Mouse (Mus musculus) embryo, embryonic 10 days (tissue): ENCODE measurements around the gene Elovl2.
"Not testable (repeated sequence)": the region's sequence is repeated elsewhere in the genome, so short reads cannot be mapped to it uniquely, and the experiment has no call there.

Experiments
- DNase-seq: peaks from one replicate; pipeline ENCODE4 v3.0.0-alpha.2; 2015; ENCODE audit warnings: low spot score

Gene Elovl2

GRCm38 (mm10) chr13:41220304-41220834 is at the start of gene Elovl2:
Gene Elovl2, minus strand, starts transcription at chr13:41220405.
- DNase-seq: peak; percentile 87

GRCm38 (mm10) chr13:41267827-41268408 is 47.7 kb upstream of the Elovl2 start:
- peak; percentile 35 for DNase-seq

GRCm38 (mm10) chr13:41263304-41264006 is 43.2 kb upstream of the Elovl2 start:
- DNase-seq: no peak

- DNase-seq: not testable (repeated sequence)
Observed at GRCm38 (mm10) chr13:41261617-41262016, 41.4 kb upstream of the Elovl2 start.

GRCm38 (mm10) chr13:41257851-41258250 is 37.6 kb upstream of the Elovl2 start:
- no peak for DNase-seq

GRCm38 (mm10) chr13:41256962-41257361 is 36.8 kb upstream of the Elovl2 start:
- DNase-seq: no peak

- no peak for DNase-seq
Observed at GRCm38 (mm10) chr13:41256126-41256525, 35.9 kb upstream of the Elovl2 start.

GRCm38 (mm10) chr13:41252736-41253135 is 32.5 kb upstream of the Elovl2 start:
- no peak for DNase-seq

GRCm38 (mm10) chr13:41252141-41252540 is 31.9 kb upstream of the Elovl2 start:
- no peak for DNase-seq

GRCm38 (mm10) chr13:41251667-41252066 is 31.5 kb upstream of the Elovl2 start:
- no peak for DNase-seq

- not testable (repeated sequence) for DNase-seq
Observed at GRCm38 (mm10) chr13:41251232-41251631, 31.0 kb upstream of the Elovl2 start.

GRCm38 (mm10) chr13:41250318-41250981 is 30.2 kb upstream of the Elovl2 start:
- peak; percentile 44 for DNase-seq

GRCm38 (mm10) chr13:41249538-41250317 is 29.5 kb upstream of the Elovl2 start, which contains the start of gene Smim13:
Gene Smim13, plus strand, starts transcription at chr13:41249844.
- DNase-seq: peak; percentile 98

GRCm38 (mm10) chr13:41248751-41249520 is 28.7 kb upstream of the Elovl2 start:
- DNase-seq: no peak

- no peak for DNase-seq
Observed at GRCm38 (mm10) chr13:41244306-41244830, 24.2 kb upstream of the Elovl2 start.

GRCm38 (mm10) chr13:41241557-41241956 is 21.4 kb upstream of the Elovl2 start:
- no peak for DNase-seq

- DNase-seq: peak; percentile 57
Observed at GRCm38 (mm10) chr13:41238805-41239130, 18.6 kb upstream of the Elovl2 start.

GRCm38 (mm10) chr13:41238035-41238804 is 18.0 kb upstream of the Elovl2 start:
- no peak for DNase-seq

GRCm38 (mm10) chr13:41235845-41236741 is 15.9 kb upstream of the Elovl2 start:
- no peak for DNase-seq
